Mouse (Mus musculus): ENCODE data around the gene Rcan1.

The Rcan1 gene

DNA sequence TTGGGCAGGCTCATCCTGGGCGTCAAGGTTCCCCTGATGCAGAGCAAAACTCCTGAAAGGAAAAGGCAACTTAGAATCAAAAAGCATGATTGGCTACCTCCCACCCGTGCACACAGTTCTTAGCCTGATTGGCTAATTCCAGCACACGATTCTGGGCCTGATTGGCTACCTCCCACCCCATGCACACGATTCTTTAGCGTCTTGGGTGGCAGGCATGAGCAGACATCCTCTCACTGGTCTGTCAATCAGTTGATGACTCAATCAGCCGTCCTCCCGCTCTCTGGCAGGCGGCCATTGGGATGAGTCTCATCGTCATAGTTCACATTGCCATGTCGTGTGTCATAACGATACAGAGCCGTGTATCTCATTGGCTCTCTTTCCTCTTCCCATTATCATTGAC is 121.7 kb downstream of the Rcan1 start:
- DNase-seq (ENCODE audit: low spot score) = no peak

DNA sequence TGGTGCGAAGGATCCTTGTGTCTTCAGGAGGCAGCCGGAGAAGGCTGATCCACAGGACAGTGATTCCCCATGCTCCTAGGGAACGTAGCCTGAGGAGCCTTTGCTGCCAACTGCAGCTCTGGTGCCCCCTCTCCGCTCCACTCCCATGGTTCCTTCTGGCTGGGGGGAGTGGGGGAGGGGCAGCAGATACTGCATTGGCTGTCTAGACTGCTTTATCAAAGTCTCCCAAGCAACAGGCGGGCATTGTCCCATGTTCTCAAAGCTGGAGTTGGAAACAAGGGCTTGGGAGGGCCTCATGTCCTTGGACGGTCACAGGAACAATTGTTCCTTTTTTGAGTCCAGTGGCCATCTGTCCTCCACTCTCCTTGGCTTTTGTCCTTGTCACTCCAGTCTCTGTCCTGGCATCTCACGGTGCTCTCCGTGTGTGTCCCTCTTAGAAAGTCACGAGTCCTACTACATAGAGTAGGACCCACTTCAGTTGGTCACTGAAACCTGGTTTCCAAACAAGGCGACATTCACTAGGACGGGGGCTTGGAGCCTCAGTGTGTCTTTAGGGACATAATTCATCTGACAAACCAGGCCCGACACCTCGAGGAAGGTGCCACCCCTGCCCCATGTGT is 124.3 kb downstream of the Rcan1 start:
- DNase-seq (ENCODE audit: low spot score) = no peak

DNA sequence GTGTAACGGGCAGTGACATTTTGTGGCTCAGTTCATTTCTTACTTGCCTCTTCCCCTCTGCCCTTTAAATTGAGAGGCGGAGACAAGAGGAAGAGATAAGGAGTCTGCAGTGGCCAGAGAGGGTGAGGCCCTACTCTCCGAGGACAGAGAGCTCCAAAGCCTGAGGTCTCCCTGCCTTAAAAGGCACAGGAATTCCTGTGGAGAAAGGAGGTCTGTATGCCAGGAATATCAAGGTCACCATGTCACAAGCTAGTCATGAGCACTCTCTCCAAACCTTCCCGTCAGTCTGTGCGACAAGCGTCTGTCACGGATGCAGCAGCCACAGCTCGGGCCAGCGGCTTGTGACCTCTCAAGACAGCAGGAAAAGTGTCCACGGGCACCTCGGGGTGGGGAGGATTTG is 125.5 kb downstream of the Rcan1 start:
- DNase-seq (ENCODE audit: low spot score) = no peak

All from left cerebral cortex, adult 11 months (tissue).